Mouse (Mus musculus) thymus, adult 2 months (tissue): ENCODE measurements around the gene Slfn9. TPM values are rescaled to one million over a fixed set of nuclear protein-coding genes. Genes with fewer than 3 reads are reported as not detected.
"Not testable (repeated sequence)": the region's sequence is repeated elsewhere in the genome, so short reads cannot be mapped to it uniquely, and the experiment has no call there.

ENCODE experiments used
- DNase-seq: peaks from one replicate; pipeline ENCODE4 v3.0.0; 2021
- H3K27ac ChIP-seq: fragments of 200-500 bp; 2 replicates; pipeline ENCODE4 v1.5.1; 2012; ENCODE audit warnings: low read length, control low read depth; ENCODE audit not compliant: control insufficient read depth, insufficient read depth
- H3K27me3 ChIP-seq: fragments of 200-500 bp; 2 replicates; pipeline ENCODE4 v1.6.1; 2012; ENCODE audit warnings: mild to moderate bottlenecking, low read length, moderate library complexity, mixed read lengths; ENCODE audit not compliant: control insufficient read depth, insufficient read depth
- H3K36me3 ChIP-seq: fragments of 200-500 bp; 2 replicates; pipeline ENCODE4 v1.6.1; 2012; ENCODE audit warnings: mild to moderate bottlenecking, low read length, moderate library complexity; ENCODE audit not compliant: control insufficient read depth, insufficient read depth
- H3K4me1 ChIP-seq: fragments of 200-500 bp; replicated peaks from 2 replicates; pipeline ENCODE4 v1.6.1; 2012; ENCODE audit warnings: low read length; ENCODE audit not compliant: control insufficient read depth, insufficient read depth
- H3K4me3 ChIP-seq: fragments of 200-500 bp; 2 replicates; pipeline ENCODE4 v1.5.1; 2012; ENCODE audit warnings: mild to moderate bottlenecking, low read length, control low read depth, moderate library complexity; ENCODE audit not compliant: control insufficient read depth, insufficient read depth
- CTCF ChIP-seq: fragments of 200-500 bp; IDR thresholded peaks from 2 replicates; pipeline ENCODE4 v1.5.1; 2012; ENCODE audit warnings: mild to moderate bottlenecking, control low read depth, low read length, moderate library complexity, borderline replicate concordance; ENCODE audit not compliant: control insufficient read depth, poor library complexity, insufficient read depth; ENCODE audit errors: extremely low read depth
- POLR2A ChIP-seq: fragments of 200-500 bp; IDR thresholded peaks from 2 replicates; pipeline ENCODE4 v1.6.1; 2012; ENCODE audit warnings: mild to moderate bottlenecking, low read length, control low read depth, moderate library complexity; ENCODE audit not compliant: control insufficient read depth, poor library complexity, insufficient read depth; ENCODE audit errors: extremely low read depth
- WGBS: fragments of 180-500 bp; shearing (Covaris S2); methylation state at CpG from one replicate; pipeline ENCODE4 v1.1.7; 2018; 5-methylcytosine and 5-hydroxymethylcytosine counted together
- polyA plus RNA-seq: library from polyadenylated mRNA; depleted of rRNA; stranded (reverse); fragments of >200 nt; gene quantifications from 2 replicates; pipeline ENCODE4 v1.2.3, GENCODE M21; 2012

The Slfn9 gene
- polyA plus RNA-seq, 1 experiment, result 3.3 TPM

- under 1% methylated on average over 5 of the region's 5 CpGs for WGBS
- DNase-seq, result peak; percentile 45
- peak within 1 kb of the TSS; percentile 64 for H3K4me3 ChIP-seq
- no peak for TF ChIP-seq CTCF
- TF ChIP-seq POLR2A, result no peak
- H3K27ac ChIP-seq, result peak within 1 kb of the TSS; percentile 83
- peaks cover 4% of the 10 kb centered on the region; the same call in 1 of the 2 replicates for H3K36me3 ChIP-seq
- peaks cover 12% of the 10 kb centered on the region for H3K4me1 ChIP-seq
- H3K27me3 ChIP-seq, result no peaks in the 10 kb centered on the region
Observed at GRCm38 (mm10) chr11:83020621-83021020, 29.0 kb upstream of the Slfn9 start, which contains the start of gene Slfn8. Gene Slfn8 (minus strand): TSS chr11:83020810.

- Histone ChIP-seq H3K4me1 (peaks cover 16% of the 10 kb centered on the region), H3K27ac (peak overlapping the region; percentile 83), H3K4me3 (peak overlapping the region; percentile 64)
- H3K36me3 ChIP-seq, H3K27me3 ChIP-seq: not testable (repeated sequence)
- WGBS, result 13% methylated on average over 18 of the region's 18 CpGs
- DNase-seq, result peak; percentile 13
Observed at GRCm38 (mm10) chr11:83019561-83020519, 28.2 kb upstream of the Slfn9 start.

GRCm38 (mm10) chr11:83016093-83016492, 24.5 kb upstream of the Slfn9 start:
- peaks cover 21% of the 10 kb centered on the region; the same call in 1 of the 2 replicates for H3K36me3 ChIP-seq
- no peak overlapping the region for H3K27ac ChIP-seq
- DNase-seq, result no peak
- TF ChIP-seq POLR2A (no peak), CTCF (no peak)
- H3K4me3 ChIP-seq, result no peak overlapping the region
- H3K4me1 ChIP-seq, result peaks cover 19% of the 10 kb centered on the region
- H3K27me3 ChIP-seq, result no peaks in the 10 kb centered on the region

- no peak for DNase-seq
- Histone ChIP-seq H3K4me3 (no peak overlapping the region), H3K27ac (no peak overlapping the region), H3K27me3 (no peaks in the 10 kb centered on the region), H3K4me1 (peaks cover 15% of the 10 kb centered on the region), H3K36me3 (peaks cover 30% of the 10 kb centered on the region)
- 93% methylated on average over 1 of the region's 1 CpGs for WGBS
- TF ChIP-seq POLR2A (no peak), CTCF (no peak)
Observed at GRCm38 (mm10) chr11:83013356-83013755, 21.7 kb upstream of the Slfn9 start.

GRCm38 (mm10) chr11:82990612-82991385, 831 bp downstream of the Slfn9 start:
- Histone ChIP-seq H3K27ac (peak overlapping the region; percentile 6; the same call in 1 of the 2 replicates), H3K4me3 (peak overlapping the region; percentile 72), H3K4me1 (peaks cover 11% of the 10 kb centered on the region)
- 5% methylated on average over 19 of the region's 19 CpGs for WGBS
- TF ChIP-seq POLR2A, result 0 out of 2 replicates have a peak, but pooled peaks have one; percentile 24
- H3K36me3 ChIP-seq, H3K27me3 ChIP-seq: not testable (repeated sequence)
- DNase-seq, result peak; percentile 34

- peaks cover 11% of the 10 kb centered on the region for H3K4me1 ChIP-seq
- DNase-seq, result no peak
- no peak for TF ChIP-seq POLR2A
- TF ChIP-seq CTCF, result no peak
- no peaks in the 10 kb centered on the region for H3K27me3 ChIP-seq
- WGBS, result 75% methylated on average over 12 of the region's 12 CpGs
- no peaks in the 10 kb centered on the region for H3K36me3 ChIP-seq
- no peak overlapping the region for H3K4me3 ChIP-seq
- no peak overlapping the region for H3K27ac ChIP-seq
Observed at GRCm38 (mm10) chr11:82989357-82989756, 2.3 kb downstream of the Slfn9 start.

- no peak for DNase-seq
- Histone ChIP-seq H3K36me3 (no peaks in the 10 kb centered on the region), H3K4me1 (peaks cover 11% of the 10 kb centered on the region), H3K4me3 (no peak overlapping the region), H3K27ac (no peak overlapping the region), H3K27me3 (no peaks in the 10 kb centered on the region)
- no peak for TF ChIP-seq POLR2A
- TF ChIP-seq CTCF, result no peak
- WGBS, result 88% methylated on average over 6 of the region's 6 CpGs
Observed at GRCm38 (mm10) chr11:82987621-82988020, 4.0 kb downstream of the Slfn9 start.
